Comparison of ENCODE assay signal across 35 mouse cellular contexts in the genomic region with DNA sequence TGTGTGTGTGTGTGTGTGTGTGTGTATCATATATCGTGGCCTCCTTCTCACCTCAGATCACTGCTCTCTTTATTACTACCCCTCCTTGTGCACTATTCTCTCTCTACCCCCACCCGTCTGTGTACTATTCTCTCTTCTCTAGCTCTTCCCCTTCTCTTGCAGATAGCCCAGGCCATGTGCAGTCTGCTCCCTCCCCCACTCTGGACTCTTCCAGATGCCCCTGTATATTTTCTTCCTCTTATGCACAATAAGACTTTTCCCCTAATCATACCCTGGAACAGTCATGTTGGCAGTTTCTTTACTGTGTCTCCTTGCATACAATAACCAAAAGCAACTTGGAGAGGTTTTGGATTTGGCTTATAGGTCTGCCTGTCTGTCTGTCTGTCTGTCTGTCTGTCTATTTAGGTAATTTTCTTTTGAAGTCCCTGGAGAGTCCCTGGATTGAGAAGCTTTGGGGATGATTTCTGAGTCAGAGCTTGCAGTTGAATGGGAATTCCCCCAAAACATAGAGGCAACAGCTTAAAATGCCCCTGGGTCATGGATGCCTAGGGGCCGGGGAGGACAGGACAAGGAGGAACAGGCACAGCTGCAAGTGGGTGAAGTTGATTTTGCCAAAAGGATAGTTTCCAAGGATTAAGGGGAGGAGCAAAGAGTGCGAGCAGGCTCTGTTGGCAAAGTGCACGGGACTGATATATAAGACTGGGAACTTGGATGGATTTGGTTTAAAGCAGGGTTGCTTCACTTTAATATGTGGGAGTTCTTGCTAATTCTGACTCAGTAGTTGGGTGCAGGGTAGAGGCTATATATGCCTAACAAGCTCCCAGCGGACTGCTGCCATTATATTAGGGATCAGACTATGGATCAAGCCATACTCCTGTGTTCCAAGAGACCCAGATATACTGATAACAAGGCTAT. TPM values are rescaled to one million over a fixed set of nuclear protein-coding genes. Genes with fewer than 3 reads are reported as not detected.
DNase-seq lines count a peak whose midpoint lies in the region; ATAC-seq and TF ChIP-seq lines count a peak whose summit lies in the region.
"Had no signal": no experiment of that assay in that cellular context is flagged by ENCODE, and none has a peak within 500 bp of the region (broad histone marks: within the 10 kb centered on the region; RNA-seq: fewer than 3 reads in every experiment).

No protein-coding gene starts in this region.

- H3K27me3 ChIP-seq in lung, embryonic 14.5 days (ENCODE audit: insufficient read depth, low read length) = no peaks in the 10 kb centered on the region
- H3K27me3 ChIP-seq: embryonic facial prominence, embryonic 13.5 days; forebrain, embryonic 12.5 days; limb, embryonic 13.5 days; neural tube, embryonic 12.5 days; Patski; stomach, embryonic 15.5 days had no signal

- no peaks in the 10 kb centered on the region for H3K4me1 ChIP-seq in lung, embryonic 14.5 days (ENCODE audit: insufficient read depth)
- H3K4me1 ChIP-seq: embryonic facial prominence, embryonic 13.5 days; forebrain, embryonic 12.5 days; limb, embryonic 13.5 days; neural tube, embryonic 12.5 days had no signal

- TF ChIP-seq CTCF in lung, embryonic 14.5 days (IDR thresholded peaks at IDR 0.05; ENCODE audit: low read depth) = no peak

- H3K4me3 ChIP-seq in lung, embryonic 14.5 days (ENCODE audit: low read depth, low read length) = no peak overlapping the region
- no peak overlapping the region for H3K4me3 ChIP-seq in macrophage (ENCODE audit: inconsistent target)
- H3K4me3 ChIP-seq: embryonic facial prominence, embryonic 13.5 days; erythroblast, embryonic 14.5 days; forebrain, embryonic 12.5 days; heart, adult 2 months; heart, embryonic 13.5 days; limb, embryonic 13.5 days; neural tube, embryonic 12.5 days; stomach, embryonic 15.5 days had no signal

- H3K36me3 ChIP-seq in lung, embryonic 14.5 days (ENCODE audit: insufficient read depth) = no peaks in the 10 kb centered on the region
- H3K36me3 ChIP-seq in macrophage (ENCODE audit: inconsistent target) = peaks cover 48% of the 10 kb centered on the region
- H3K36me3 ChIP-seq: embryonic facial prominence, embryonic 13.5 days; forebrain, embryonic 12.5 days; heart, embryonic 13.5 days; limb, embryonic 13.5 days; neural tube, embryonic 12.5 days; stomach, embryonic 15.5 days had no signal

- peak overlapping the region; percentile 44; the same call in 1 of the 2 replicates for H3K27ac ChIP-seq in lung, embryonic 14.5 days (ENCODE audit: low read depth)
- peak overlapping the region; percentile 35; the same call in 1 of the 2 replicates for H3K27ac ChIP-seq in macrophage
- H3K27ac ChIP-seq: embryonic facial prominence, embryonic 13.5 days; forebrain, embryonic 12.5 days; heart, adult 2 months; heart, embryonic 13.5 days; hindbrain, embryonic 14.5 days; limb, embryonic 13.5 days; neural tube, embryonic 12.5 days had no signal

- 59% methylated on average over 6 of the region's 6 CpGs for WGBS in lung, embryonic 14.5 days
- 81% methylated on average over 5 of the region's 6 CpGs for WGBS in macrophage (ENCODE audit: missing documents)

- H3K9me3 ChIP-seq in lung, embryonic 14.5 days (ENCODE audit: low read depth, low read length) = no peaks in the 10 kb centered on the region
- H3K9me3 ChIP-seq: embryonic facial prominence, embryonic 13.5 days; forebrain, embryonic 12.5 days; heart, embryonic 13.5 days; limb, embryonic 13.5 days; neural tube, embryonic 12.5 days; stomach, embryonic 15.5 days had no signal

- H3K4me2 ChIP-seq in lung, embryonic 14.5 days = no peak overlapping the region
- H3K4me2 ChIP-seq: embryonic facial prominence, embryonic 13.5 days; forebrain, embryonic 12.5 days; heart, embryonic 13.5 days; hindbrain, embryonic 14.5 days; limb, embryonic 13.5 days; liver, embryonic 11.5 days; midbrain, embryonic 11.5 days; neural tube, embryonic 12.5 days; stomach, embryonic 15.5 days had no signal

- DNase-seq in lung, embryonic 14.5 days = no peak
- DNase-seq in lung, postnatal 4 days = no peak
- peak; percentile 33 for DNase-seq in A20 (ENCODE audit: low read depth, low spot score)
- peak; percentile 11 for DNase-seq in adipocyte (ENCODE audit: low spot score)
- no peak for DNase-seq in left cerebral cortex, postnatal 14 days (ENCODE audit: low spot score in 2 of 2)
- no peak for DNase-seq in gastrocnemius, postnatal 25 days
- DNase-seq: adrenal gland, postnatal 14 days; cerebellum, adult 11-12 months; cerebellum, adult 9-11 months; embryo, embryonic 11 days; forebrain, postnatal 0 days; gastrocnemius, postnatal 10 days; heart, adult 2 months; heart, postnatal 10 days; kidney, adult 8-10 months; kidney, postnatal 14 days; layer of hippocampus, adult 9-11 months; lung, postnatal 10 days; right cerebral cortex, adult 18-20 months; thymus, postnatal 4 days had no signal

- H3K9ac ChIP-seq in lung, embryonic 14.5 days = no peak overlapping the region
- H3K9ac ChIP-seq: embryonic facial prominence, embryonic 13.5 days; forebrain, embryonic 12.5 days; forebrain, postnatal 0 days; heart, embryonic 13.5 days; hindbrain, embryonic 14.5 days; limb, embryonic 13.5 days; neural tube, embryonic 12.5 days; stomach, embryonic 15.5 days had no signal

- peak; percentile 38; the same call in 1 of the 2 replicates for ATAC-seq in lung, embryonic 14.5 days (ENCODE audit: insufficient read depth)
- ATAC-seq: forebrain, postnatal 0 days; inflammation-experienced regulatory T-cells, adult 6 months; midbrain, embryonic 16.5 days; Patski had no signal

- peaks cover 42% of the 10 kb centered on the region for H3K79me2 ChIP-seq in macrophage (ENCODE audit: inconsistent target)

- intact Hi-C loops in left cerebral cortex, postnatal 14 days (cut with DNase I) = no loop called here

RNA-seq across cellular contexts. Expression of a gene that starts 29.1 kb away (rescaled TPM):
- polyA plus RNA-seq in lung, embryonic 14.5 days (2014; fragmentation: Nextera tagmentation; extraction: Ambion mirVana) = 0.83 and 1.2 TPM in 2 replicates
- 100 to 1,000 TPM; 104 to 264 (median 194) TPM for total RNA-seq in macrophage (2018; cell fraction: chromatin; rRNA removed)
- total RNA-seq in macrophage (2018; cell fraction: cytosol; rRNA removed) = 100 to 1,000 TPM; 161 to 197 (median 179) TPM
- total RNA-seq in macrophage (2018; cell fraction: nucleus; rRNA removed) = 100 to 1,000 TPM in 25 of 26 experiments, 10 to 100 TPM in 1; 97.5 to 181 (median 129) TPM
- 96.2 to 234 TPM (median 144 TPM) in 3 replicates for polyA plus RNA-seq in macrophage (2018)
- 1 to 10 TPM; 5.1 to 5.4 TPM for total RNA-seq in left cerebral cortex, postnatal 14 days (2021)
- total RNA-seq in gastrocnemius, postnatal 25 days (2021) = under 1 TPM; 0.83 to 1.00 TPM
- total RNA-seq: MEL had no signal
- polyA plus RNA-seq: erythroblast, embryonic 14.5 days had no signal

Comparison
In these comparisons a context has a peak if more than half of its experiments do, and no peak if none do; other contexts are left out.
1. DNase-seq: peak in A20 (single experiment) and adipocyte (single experiment); none in lung, embryonic 14.5 days (single experiment), lung, postnatal 4 days (0 of 2), left cerebral cortex, postnatal 14 days (0 of 2) and gastrocnemius, postnatal 25 days (single experiment).